Mouse (Mus musculus) adrenal gland, adult 2 months (tissue): ENCODE measurements around the gene Cdnf. TPM values are rescaled to one million over a fixed set of nuclear protein-coding genes. Genes with fewer than 3 reads are reported as not detected.

ENCODE experiments used
- DNase-seq: peaks from one replicate; pipeline ENCODE4 v3.0.0; 2021
- long read RNA-seq: library from polyadenylated mRNA; stranded (forward); transcript quantifications from one replicate; pipeline ENCODE4 v2.0.0, GENCODE M21; 2021
- polyA plus RNA-seq: library from polyadenylated mRNA; depleted of rRNA; stranded (reverse); fragments of >200 nt; gene quantifications from 2 replicates; pipeline ENCODE4 v1.2.3, GENCODE M21; 2012; rRNA removed
- total RNA-seq, 2 experiments: library from RNA; stranded (reverse); gene quantifications; 2 replicates each; pipeline ENCODE4 v1.2.3; 2021

Cdnf gene
- 1 to 10 TPM; 4.4 TPM for total RNA-seq
- polyA plus RNA-seq: 0.57 TPM in 2 replicates
- long read RNA-seq, partial matches to known transcripts: 0 of 4 reads
- long read RNA-seq, other reads (novel, unspliced or antisense): 0 of 4 reads

- peak; percentile 97 for DNase-seq
Measured at GRCm38 (mm10) chr2:3512552-3513454, at the start of gene Cdnf, which contains the start of the genes Gm45902 and Hspa14. Gene Cdnf, plus strand, starts transcription at chr2:3513030. Gene Gm45902, minus strand, starts transcription at chr2:3512790. Gene Hspa14, minus strand, starts transcription at chr2:3512814.

- DNase-seq: no peak
Measured at GRCm38 (mm10) chr2:3473891-3474290, 38.9 kb upstream of the Cdnf start.

- peak; percentile 77 for DNase-seq
Measured at GRCm38 (mm10) chr2:3474361-3474805, 38.4 kb upstream of the Cdnf start.

- DNase-seq: peak; percentile 99
Measured at GRCm38 (mm10) chr2:3474861-3475283, 38.0 kb upstream of the Cdnf start, which contains the start of gene Suv39h2. Gene Suv39h2, minus strand, starts transcription at chr2:3475031.

DNA sequence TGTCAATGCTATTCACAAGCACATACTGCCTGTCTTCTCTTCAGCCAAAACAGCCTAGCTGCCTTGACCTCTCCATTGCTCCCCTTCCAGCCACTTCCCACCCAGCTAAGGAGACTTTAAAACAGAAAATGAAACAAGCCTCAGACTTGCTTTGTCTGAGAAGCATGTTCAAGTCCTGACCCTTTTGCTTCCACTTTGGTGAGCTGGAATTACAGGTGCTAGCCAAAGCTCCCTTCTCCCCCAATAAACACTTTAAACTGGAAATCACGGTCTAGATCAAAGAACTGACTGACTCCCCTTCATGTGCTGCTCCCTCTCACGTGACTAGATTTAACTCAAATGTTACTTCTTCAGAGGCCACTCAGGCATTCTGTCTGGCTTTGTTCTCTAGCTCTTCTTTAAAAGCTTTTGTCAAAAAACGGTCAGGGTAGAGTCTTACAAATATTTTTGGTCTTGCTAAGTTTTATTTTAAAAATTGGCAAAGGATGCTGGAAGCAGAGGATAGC is 37.0 kb upstream of the Cdnf start:
- DNase-seq: peak; percentile 22

DNA sequence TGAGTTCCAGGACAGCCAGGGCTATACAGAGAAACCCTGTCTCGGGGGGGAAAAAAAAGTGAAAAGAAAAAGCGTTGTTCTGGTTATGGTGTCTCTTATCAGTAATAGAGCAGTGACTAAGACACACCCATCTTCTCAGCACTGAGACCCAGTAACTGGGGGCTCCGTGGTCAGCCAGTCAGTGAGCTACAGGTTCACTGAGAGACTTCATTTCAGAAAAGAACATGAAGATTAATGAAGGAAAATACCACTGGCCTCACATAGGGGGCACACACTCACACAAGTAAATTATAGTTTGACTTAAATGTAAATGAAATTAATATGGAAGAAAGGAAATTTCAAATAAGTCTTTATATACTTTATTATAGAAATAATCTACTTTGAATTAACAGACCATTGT is 32.6 kb upstream of the Cdnf start:
- no peak for DNase-seq

DNA sequence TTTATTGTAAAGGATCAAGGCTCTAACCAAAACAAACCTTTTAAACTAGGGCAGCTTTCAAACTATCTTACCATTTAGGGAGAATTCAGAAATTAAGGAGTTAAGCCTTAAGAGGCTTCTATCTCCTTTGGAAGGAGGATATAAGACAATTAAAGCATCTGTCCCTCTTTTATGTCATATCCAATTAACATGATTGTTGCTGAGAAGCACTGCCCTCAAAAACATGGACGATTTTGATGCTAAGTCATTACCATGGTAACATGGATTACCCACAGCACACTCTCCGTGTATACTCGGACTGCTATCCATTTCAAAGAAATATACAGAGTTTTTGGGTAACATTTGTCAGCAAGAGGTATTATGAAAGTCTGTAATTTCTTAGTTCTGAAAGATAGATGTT is 23.0 kb upstream of the Cdnf start:
- DNase-seq: no peak

- DNase-seq: no peak
Measured at GRCm38 (mm10) chr2:3493833-3494409, 18.9 kb upstream of the Cdnf start.

GRCm38 (mm10) chr2:3499543-3499942 is 13.3 kb upstream of the Cdnf start:
- no peak for DNase-seq

GRCm38 (mm10) chr2:3500886-3501285 is 11.9 kb upstream of the Cdnf start:
- DNase-seq: no peak

- no peak for DNase-seq
Measured at GRCm38 (mm10) chr2:3512076-3512475, 754 bp upstream of the Cdnf start.

- no peak for DNase-seq
Measured at GRCm38 (mm10) chr2:3522558-3522957, 9.7 kb downstream of the Cdnf start.

- DNase-seq: no peak
Measured at GRCm38 (mm10) chr2:3526288-3526687, 13.5 kb downstream of the Cdnf start.

- DNase-seq: no peak
Measured at GRCm38 (mm10) chr2:3541307-3542079, 28.7 kb downstream of the Cdnf start.

DNA sequence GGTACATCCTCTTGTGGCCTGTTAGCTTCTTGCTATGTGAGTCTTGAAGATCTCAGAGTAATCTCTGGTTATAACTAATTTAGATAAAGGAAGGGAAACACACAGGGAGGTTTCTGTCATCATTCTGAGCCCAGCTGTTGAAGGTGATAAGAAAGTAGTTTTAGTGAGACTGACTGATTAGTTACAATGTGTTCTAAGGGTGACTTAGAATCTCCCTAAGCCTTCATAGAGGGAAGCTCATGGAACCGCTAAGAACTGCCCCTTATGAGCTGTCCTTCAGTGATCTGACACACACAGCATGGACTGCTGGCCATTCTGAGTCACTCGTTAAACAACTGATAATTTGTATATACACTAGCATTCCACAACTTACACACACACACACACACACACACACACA is 33.2 kb downstream of the Cdnf start:
- DNase-seq: no peak

DNA sequence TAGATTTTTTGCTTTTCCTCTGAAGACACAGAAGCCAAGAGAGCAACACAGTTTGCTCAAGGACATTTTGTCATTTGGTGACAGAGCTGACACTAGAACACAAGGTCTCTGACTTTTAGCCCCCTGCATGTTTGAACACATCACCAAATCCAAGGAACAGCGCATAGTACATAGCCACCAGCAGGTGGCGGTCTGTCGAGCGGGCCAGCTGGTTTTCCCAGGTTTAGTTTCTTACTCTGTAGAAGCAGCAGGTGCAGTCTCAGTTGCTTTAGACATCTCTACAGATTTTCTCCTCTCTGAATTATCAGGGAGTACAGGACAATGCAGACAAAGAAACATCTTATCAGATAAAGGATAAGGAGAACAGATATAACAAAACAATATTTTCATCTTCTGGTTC is 33.8 kb downstream of the Cdnf start:
- DNase-seq: peak; percentile 46

- DNase-seq: no peak
Measured at GRCm38 (mm10) chr2:3570186-3570585, 57.4 kb downstream of the Cdnf start, which contains the start of gene Fam107b. Gene Fam107b, plus strand, starts transcription at chr2:3570488.

- DNase-seq: no peak
Measured at GRCm38 (mm10) chr2:3570606-3571005, 57.8 kb downstream of the Cdnf start.

- DNase-seq: no peak
Measured at GRCm38 (mm10) chr2:3573883-3574282, 61.1 kb downstream of the Cdnf start.

DNA sequence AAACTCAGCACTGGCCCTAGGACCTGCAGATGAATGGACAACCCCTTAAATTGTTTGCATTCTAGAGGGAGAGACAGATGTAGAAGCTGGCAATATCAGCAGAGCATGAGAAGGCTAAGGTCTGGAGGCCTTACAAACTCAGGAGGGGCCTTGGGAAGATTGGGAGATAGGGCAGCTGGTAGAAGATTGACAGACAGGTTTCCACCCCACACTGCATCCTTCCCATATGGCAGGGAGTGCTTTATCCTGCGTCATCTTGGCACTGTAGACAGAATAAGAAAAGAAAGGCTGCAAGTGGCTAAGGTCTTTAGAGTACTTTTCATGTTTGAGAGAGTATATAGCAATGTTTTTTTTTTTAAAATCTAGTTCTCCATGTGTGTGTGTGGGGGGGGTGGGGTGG is 62.3 kb downstream of the Cdnf start:
- DNase-seq: no peak
